Mouse (Mus musculus) ovary, postnatal 10 days (tissue): ENCODE data around the gene Col5a2.

Source experiments
- DNase-seq: peaks from one replicate; pipeline ENCODE4 v3.0.0; 2022; ENCODE audit warnings: low spot score

The Col5a2 gene

DNA sequence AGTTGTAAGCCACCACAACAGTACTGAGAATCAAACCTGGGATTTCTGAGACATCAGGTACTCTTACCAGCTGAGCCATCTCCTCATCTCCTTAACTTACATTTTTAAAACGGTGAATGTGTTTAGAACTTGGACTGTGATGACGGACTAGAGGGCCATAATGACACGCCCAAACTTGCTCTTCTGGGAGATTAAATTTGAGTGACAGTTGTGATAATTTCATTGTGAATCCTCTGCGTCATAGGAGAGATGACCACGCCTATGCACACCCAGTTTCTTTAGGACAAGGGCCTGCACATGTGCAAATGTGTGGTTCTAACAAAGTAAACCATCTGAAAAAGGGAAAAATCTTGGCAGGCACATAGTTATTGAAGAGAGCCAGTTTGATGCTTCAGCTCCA, 79.2 kb downstream of the Col5a2 start:
- no peak for DNase-seq

- no peak for DNase-seq
These were observed 82.5 kb downstream of the Col5a2 start for GRCm38 (mm10) chr1:45420554-45420953.

GRCm38 (mm10) chr1:45419858-45420257, 83.2 kb downstream of the Col5a2 start:
- no peak for DNase-seq

DNA sequence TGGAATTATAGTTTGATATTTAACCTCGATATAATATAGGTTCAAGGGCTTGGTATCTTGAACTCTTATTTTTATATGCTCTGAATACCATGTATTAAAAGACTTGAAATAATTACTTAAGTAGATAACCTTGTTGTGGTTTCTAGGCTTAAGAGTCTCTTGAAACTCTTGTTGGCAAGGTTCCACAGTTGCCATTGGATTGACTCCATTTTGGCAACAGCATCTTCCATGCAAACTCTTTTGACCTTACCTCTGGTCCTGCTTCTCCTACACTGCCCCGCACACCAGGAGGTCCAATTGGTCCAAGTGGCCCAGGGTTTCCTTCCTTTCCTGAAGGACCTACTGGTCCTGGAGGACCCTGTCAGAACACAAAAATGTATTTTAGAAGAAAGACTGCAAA, 121.2 kb downstream of the Col5a2 start:
- no peak for DNase-seq

DNA sequence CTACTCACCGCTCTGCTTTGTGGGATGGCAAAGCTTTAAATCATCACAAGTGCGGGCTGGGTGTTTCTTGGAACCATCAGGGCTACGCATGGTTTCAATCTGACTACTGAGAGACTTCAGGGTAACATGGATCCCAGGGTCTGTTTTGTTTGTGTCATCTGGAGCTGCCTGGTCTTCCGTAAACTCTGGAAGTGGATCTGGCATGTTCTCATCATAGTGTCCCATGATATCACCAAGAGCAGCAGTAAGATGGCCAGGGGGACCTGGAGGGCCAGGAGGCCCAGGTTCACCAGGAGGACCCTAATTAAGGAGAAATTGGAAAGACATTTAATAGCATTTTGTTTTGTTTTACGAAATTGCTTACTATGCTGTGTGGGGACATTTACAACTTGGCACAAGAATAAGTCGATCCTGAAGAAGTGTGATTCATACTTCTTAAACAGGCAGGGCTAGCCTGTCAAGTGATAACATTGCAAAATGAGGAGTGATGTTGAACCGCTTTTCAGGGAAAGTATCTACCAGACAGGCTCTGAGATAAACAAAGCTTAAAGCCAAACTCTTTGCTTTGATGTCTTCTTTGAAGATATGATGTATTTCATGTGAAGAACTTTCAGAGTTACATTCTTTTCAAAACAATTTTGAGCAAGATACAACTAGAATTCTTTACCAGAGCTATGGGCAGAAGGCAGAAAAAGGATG, 122.9 kb downstream of the Col5a2 start:
- DNase-seq, result no peak

- no peak for DNase-seq
These were observed 137.7 kb downstream of the Col5a2 start for GRCm38 (mm10) chr1:45365427-45365826.

GRCm38 (mm10) chr1:45363274-45363673, 139.8 kb downstream of the Col5a2 start:
- no peak for DNase-seq

DNA sequence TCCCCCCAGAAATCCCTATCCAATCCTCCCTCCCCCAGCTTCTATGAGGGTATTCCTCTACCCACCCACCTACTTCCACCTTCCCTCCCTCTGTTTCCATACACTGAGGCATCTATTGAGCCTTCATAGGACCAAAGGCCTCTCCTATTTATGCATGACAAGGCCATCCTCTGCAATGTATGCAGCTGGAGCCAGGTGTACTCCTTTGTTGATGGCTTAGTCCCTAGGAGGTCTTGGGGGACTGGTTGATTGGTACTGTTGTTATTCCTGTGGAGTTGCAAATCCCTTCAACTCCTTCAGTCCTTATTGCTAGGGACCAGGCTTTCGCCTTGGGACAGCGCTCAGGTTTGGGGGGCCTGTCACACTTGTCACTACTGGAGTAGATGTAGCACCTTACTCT, 143.4 kb downstream of the Col5a2 start:
- DNase-seq, result no peak

DNA sequence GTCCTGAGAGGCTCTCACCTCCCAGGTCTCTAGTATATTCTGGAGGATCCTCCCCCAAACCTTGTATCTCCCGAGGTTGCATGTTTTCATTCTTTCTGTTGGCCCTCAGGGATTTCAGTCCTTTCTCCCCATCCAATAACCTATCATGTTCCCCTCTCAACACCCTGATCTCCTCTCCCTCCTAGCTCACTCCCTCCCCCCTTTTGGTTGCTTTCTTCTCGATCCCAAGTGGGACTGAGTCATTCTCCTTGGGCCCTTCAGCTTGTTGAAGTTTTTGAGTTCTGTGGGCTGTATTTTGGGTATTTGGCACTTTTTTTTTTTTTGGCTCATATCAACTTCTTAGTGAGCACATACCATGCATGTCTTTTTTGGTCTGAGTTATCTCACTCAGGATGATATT, 143.9 kb downstream of the Col5a2 start:
- DNase-seq, result no peak

- no peak for DNase-seq
These were observed 145.1 kb downstream of the Col5a2 start for GRCm38 (mm10) chr1:45358020-45358419.

DNA sequence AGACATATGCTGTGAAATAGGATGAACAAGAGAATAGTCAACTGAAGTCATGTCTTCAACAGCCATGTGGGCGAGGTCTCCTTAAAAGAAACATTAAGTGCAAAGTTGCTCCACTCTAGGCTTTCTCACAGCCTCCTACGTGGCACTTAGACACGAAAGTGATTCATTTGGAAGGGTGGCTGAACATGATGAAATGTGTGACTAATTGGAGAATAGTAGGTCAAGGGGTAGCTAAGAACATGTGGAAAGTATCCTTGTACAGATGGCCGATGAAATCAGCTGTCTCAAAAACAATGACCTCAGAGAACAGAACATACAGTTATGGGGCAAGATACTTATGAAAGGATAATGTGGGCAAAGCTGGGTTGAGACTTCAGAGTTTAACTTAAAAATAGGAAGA, 147.1 kb downstream of the Col5a2 start:
- DNase-seq, result no peak

- no peak for DNase-seq
These were observed 173.9 kb downstream of the Col5a2 start for GRCm38 (mm10) chr1:45329149-45329548.
